Mouse (Mus musculus): ENCODE measurements around the gene Galm. TPM values are rescaled to one million over a fixed set of nuclear protein-coding genes. Genes with fewer than 3 reads are reported as not detected.

Gene Galm
- polyA plus RNA-seq, 1 experiment = not detected

GRCm38 (mm10) chr17:80095254-80095899 is 31.9 kb upstream of the Galm start:
- Histone ChIP-seq H3K9me3 (ENCODE audit: control insufficient read depth, low read length) (no peaks in the 10 kb centered on the region), H3K27me3 (ENCODE audit: control insufficient read depth) (peaks cover 5% of the 10 kb centered on the region), H3K4me3 (replicated peaks) (no peak overlapping the region), H3K4me1 (ENCODE audit: control insufficient read depth) (no peaks in the 10 kb centered on the region), H3K36me3 (ENCODE audit: control insufficient read depth) (no peaks in the 10 kb centered on the region)
- TF ChIP-seq GATA1 (IDR thresholded peaks at IDR 0.05; ENCODE audit: low read length) (no peak), TAL1 (IDR thresholded peaks at IDR 0.05; ENCODE audit: low read length) (no peak)

- Histone ChIP-seq H3K9me3 (ENCODE audit: control insufficient read depth, low read length) (no peaks in the 10 kb centered on the region), H3K4me3 (replicated peaks) (no peak overlapping the region), H3K27me3 (ENCODE audit: control insufficient read depth) (peaks cover 5% of the 10 kb centered on the region), H3K4me1 (ENCODE audit: control insufficient read depth) (no peaks in the 10 kb centered on the region), H3K36me3 (ENCODE audit: control insufficient read depth) (no peaks in the 10 kb centered on the region)
- no peak for TF ChIP-seq GATA1 (IDR thresholded peaks at IDR 0.05; ENCODE audit: low read length)
These were observed 31.1 kb upstream of the Galm start for GRCm38 (mm10) chr17:80096043-80096719.

- H3K4me1 ChIP-seq (ENCODE audit: control insufficient read depth) = no peaks in the 10 kb centered on the region
- no peaks in the 10 kb centered on the region for H3K36me3 ChIP-seq (ENCODE audit: control insufficient read depth)
- H3K9me3 ChIP-seq (ENCODE audit: control insufficient read depth, low read length) = no peaks in the 10 kb centered on the region
- TF ChIP-seq GATA1 (IDR thresholded peaks at IDR 0.05; ENCODE audit: low read length) = no peak
- TF ChIP-seq TAL1 (IDR thresholded peaks at IDR 0.05; ENCODE audit: low read length) = no peak
- H3K27me3 ChIP-seq (ENCODE audit: control insufficient read depth) = peaks cover 5% of the 10 kb centered on the region
- no peak overlapping the region for H3K4me3 ChIP-seq (replicated peaks)
These were observed 30.6 kb upstream of the Galm start for GRCm38 (mm10) chr17:80096720-80097114.

- H3K9me3 ChIP-seq (ENCODE audit: control insufficient read depth, low read length) = no peaks in the 10 kb centered on the region
- no peaks in the 10 kb centered on the region for H3K36me3 ChIP-seq (ENCODE audit: control insufficient read depth)
- no peaks in the 10 kb centered on the region for H3K4me1 ChIP-seq (ENCODE audit: control insufficient read depth)
- no peak for TF ChIP-seq TAL1 (IDR thresholded peaks at IDR 0.05; ENCODE audit: low read length)
- no peak for TF ChIP-seq GATA1 (IDR thresholded peaks at IDR 0.05; ENCODE audit: low read length)
- peaks cover 5% of the 10 kb centered on the region for H3K27me3 ChIP-seq (ENCODE audit: control insufficient read depth)
- H3K4me3 ChIP-seq (replicated peaks) = no peak overlapping the region
These were observed 30.1 kb upstream of the Galm start for GRCm38 (mm10) chr17:80097221-80097620.

GRCm38 (mm10) chr17:80099823-80100222 is 27.4 kb upstream of the Galm start:
- Histone ChIP-seq H3K9me3 (ENCODE audit: control insufficient read depth, low read length) (no peaks in the 10 kb centered on the region), H3K36me3 (ENCODE audit: control insufficient read depth) (no peaks in the 10 kb centered on the region), H3K4me3 (replicated peaks) (no peak overlapping the region), H3K27me3 (ENCODE audit: control insufficient read depth) (peaks cover 5% of the 10 kb centered on the region), H3K4me1 (ENCODE audit: control insufficient read depth) (no peaks in the 10 kb centered on the region)
- TF ChIP-seq GATA1 (IDR thresholded peaks at IDR 0.05; ENCODE audit: low read length) = no peak
- TF ChIP-seq TAL1 (IDR thresholded peaks at IDR 0.05; ENCODE audit: low read length) = no peak

GRCm38 (mm10) chr17:80105348-80105978 is 21.8 kb upstream of the Galm start:
- TF ChIP-seq TAL1 (IDR thresholded peaks at IDR 0.05; ENCODE audit: low read length) (no peak), GATA1 (IDR thresholded peaks at IDR 0.05; ENCODE audit: low read length) (no peak)
- Histone ChIP-seq H3K36me3 (ENCODE audit: control insufficient read depth) (no peaks in the 10 kb centered on the region), H3K4me1 (ENCODE audit: control insufficient read depth) (no peaks in the 10 kb centered on the region), H3K9me3 (ENCODE audit: control insufficient read depth, low read length) (no peaks in the 10 kb centered on the region), H3K4me3 (replicated peaks) (no peak overlapping the region), H3K27me3 (ENCODE audit: control insufficient read depth) (no peaks in the 10 kb centered on the region)

GRCm38 (mm10) chr17:80112665-80113305 is 14.5 kb upstream of the Galm start:
- Histone ChIP-seq H3K4me3 (replicated peaks) (no peak overlapping the region), H3K27me3 (ENCODE audit: control insufficient read depth) (no peaks in the 10 kb centered on the region), H3K9me3 (ENCODE audit: control insufficient read depth, low read length) (no peaks in the 10 kb centered on the region), H3K36me3 (ENCODE audit: control insufficient read depth) (no peaks in the 10 kb centered on the region), H3K4me1 (ENCODE audit: control insufficient read depth) (no peaks in the 10 kb centered on the region)
- TF ChIP-seq TAL1 (IDR thresholded peaks at IDR 0.05; ENCODE audit: low read length) = no peak
- TF ChIP-seq GATA1 (IDR thresholded peaks at IDR 0.05; ENCODE audit: low read length) = no peak

- Histone ChIP-seq H3K27me3 (ENCODE audit: control insufficient read depth) (no peaks in the 10 kb centered on the region), H3K9me3 (ENCODE audit: control insufficient read depth, low read length) (no peaks in the 10 kb centered on the region), H3K4me1 (ENCODE audit: control insufficient read depth) (no peaks in the 10 kb centered on the region), H3K36me3 (ENCODE audit: control insufficient read depth) (no peaks in the 10 kb centered on the region), H3K4me3 (replicated peaks) (no peak overlapping the region)
- TF ChIP-seq TAL1 (IDR thresholded peaks at IDR 0.05; ENCODE audit: low read length) (no peak), GATA1 (IDR thresholded peaks at IDR 0.05; ENCODE audit: low read length) (no peak)
These were observed 13.8 kb upstream of the Galm start for GRCm38 (mm10) chr17:80113468-80113867.

- Histone ChIP-seq H3K9me3 (ENCODE audit: control insufficient read depth, low read length) (no peaks in the 10 kb centered on the region), H3K4me3 (replicated peaks) (no peak overlapping the region), H3K36me3 (ENCODE audit: control insufficient read depth) (no peaks in the 10 kb centered on the region), H3K27me3 (ENCODE audit: control insufficient read depth) (no peaks in the 10 kb centered on the region; the same call in 1 of the 2 replicates), H3K4me1 (ENCODE audit: control insufficient read depth) (no peaks in the 10 kb centered on the region)
- no peak for TF ChIP-seq TAL1 (IDR thresholded peaks at IDR 0.05; ENCODE audit: low read length)
- no peak for TF ChIP-seq GATA1 (IDR thresholded peaks at IDR 0.05; ENCODE audit: low read length)
These were observed 6.9 kb upstream of the Galm start for GRCm38 (mm10) chr17:80120396-80120795.

All from erythroblast, embryonic 14.5 days (primary cell).